Mouse (Mus musculus) erythroblast, embryonic 14.5 days (primary cell): ENCODE data around the gene Prkcb. TPM values are rescaled to one million over a fixed set of nuclear protein-coding genes. Genes with fewer than 3 reads are reported as not detected.

Experiments
- H3K27me3 ChIP-seq: 2 replicates; pipeline ENCODE4 v1.6.1; 2012; ENCODE audit warnings: inconsistent platforms; ENCODE audit not compliant: control insufficient read depth
- H3K36me3 ChIP-seq: 2 replicates; pipeline ENCODE4 v1.6.1; 2012; ENCODE audit warnings: mild to moderate bottlenecking, inconsistent platforms; ENCODE audit not compliant: control insufficient read depth
- H3K4me1 ChIP-seq: 2 replicates; pipeline ENCODE4 v1.6.1; 2012; ENCODE audit warnings: inconsistent platforms; ENCODE audit not compliant: control insufficient read depth
- H3K4me3 ChIP-seq: replicated peaks from 2 replicates; pipeline ENCODE3; 2012; ENCODE audit warnings: moderate library complexity, mild to moderate bottlenecking, inconsistent platforms
- H3K9me3 ChIP-seq: 2 replicates; pipeline ENCODE4 v1.6.1; 2012; ENCODE audit warnings: low read length, inconsistent platforms, mixed read lengths; ENCODE audit not compliant: control insufficient read depth
- GATA1 ChIP-seq: IDR thresholded peaks from 2 replicates; pipeline ENCODE4 v1.6.1; 2012; ENCODE audit warnings: low read length, inconsistent platforms, mixed read lengths
- TAL1 ChIP-seq: IDR thresholded peaks from 3 replicates; pipeline ENCODE4 v1.6.1; 2012; ENCODE audit warnings: low read length, inconsistent platforms, mixed read lengths
- polyA plus RNA-seq: library from polyadenylated mRNA; stranded (reverse); fragments of >175 nt; gene quantifications from 2 replicates; pipeline ENCODE4 v1.2.3, GENCODE M21; 2012

Gene Prkcb
- polyA plus RNA-seq, 1 experiment = not detected

GRCm38 (mm10) chr7:122595897-122596296 is 307.3 kb downstream of the Prkcb start:
- no peak overlapping the region for H3K4me3 ChIP-seq
- H3K9me3 ChIP-seq = no peaks in the 10 kb centered on the region
- no peaks in the 10 kb centered on the region for H3K4me1 ChIP-seq
- no peak for TF ChIP-seq GATA1
- no peak for TF ChIP-seq TAL1
- no peaks in the 10 kb centered on the region for H3K36me3 ChIP-seq
- no peaks in the 10 kb centered on the region for H3K27me3 ChIP-seq

DNA sequence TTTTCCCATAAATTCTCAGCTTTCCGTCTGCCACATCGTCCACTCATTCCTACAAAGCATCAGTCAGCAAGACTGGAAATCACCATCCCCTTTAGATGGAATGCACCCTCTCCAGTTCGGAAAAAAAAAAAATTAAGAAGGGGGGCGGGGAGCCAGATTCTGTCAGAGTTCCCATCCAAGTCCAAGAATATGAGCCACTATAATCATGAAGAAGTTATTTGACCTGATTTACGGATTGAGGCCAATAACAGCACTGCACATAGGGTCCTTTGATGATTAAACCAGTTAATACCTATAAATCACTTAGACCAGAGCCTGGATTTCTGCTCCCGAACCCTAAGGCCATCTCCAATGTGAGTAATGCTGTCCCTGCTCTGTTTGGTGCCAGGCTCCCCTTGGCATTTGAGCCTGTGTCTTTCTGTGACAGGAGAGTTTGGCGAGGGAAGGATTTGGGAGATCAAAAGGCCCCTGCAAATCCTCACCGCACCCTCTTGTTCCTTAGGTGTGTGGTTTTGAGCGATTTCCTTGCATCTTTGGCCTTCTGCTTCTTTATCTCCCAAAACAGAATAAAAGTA is 308.1 kb downstream of the Prkcb start:
- H3K4me3 ChIP-seq = no peak overlapping the region
- H3K36me3 ChIP-seq = no peaks in the 10 kb centered on the region
- no peak for TF ChIP-seq GATA1
- no peak for TF ChIP-seq TAL1
- H3K4me1 ChIP-seq = no peaks in the 10 kb centered on the region
- H3K27me3 ChIP-seq = no peaks in the 10 kb centered on the region
- H3K9me3 ChIP-seq = no peaks in the 10 kb centered on the region

DNA sequence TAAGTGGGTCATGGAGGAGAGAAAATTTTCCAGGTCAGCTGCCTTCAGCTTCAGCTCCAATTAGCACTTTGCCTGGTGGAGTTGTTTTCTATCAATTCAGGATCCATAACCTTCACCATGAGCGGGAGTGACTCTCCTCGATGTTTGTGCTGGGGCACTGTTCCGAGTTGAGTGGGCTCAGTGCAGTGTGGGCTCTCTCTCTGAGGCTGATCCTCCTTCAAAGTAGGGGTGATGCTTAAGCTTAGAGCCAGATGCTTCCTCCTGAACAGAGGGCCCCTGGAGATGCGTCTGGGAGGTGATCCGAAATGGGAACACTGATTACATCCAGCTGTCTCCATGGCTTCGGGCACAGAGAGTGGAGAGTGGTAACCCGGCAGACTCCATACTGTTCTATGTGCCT is 308.8 kb downstream of the Prkcb start:
- no peaks in the 10 kb centered on the region for H3K36me3 ChIP-seq
- no peak for TF ChIP-seq GATA1
- no peaks in the 10 kb centered on the region for H3K9me3 ChIP-seq
- no peak overlapping the region for H3K4me3 ChIP-seq
- H3K27me3 ChIP-seq = no peaks in the 10 kb centered on the region
- H3K4me1 ChIP-seq = no peaks in the 10 kb centered on the region

DNA sequence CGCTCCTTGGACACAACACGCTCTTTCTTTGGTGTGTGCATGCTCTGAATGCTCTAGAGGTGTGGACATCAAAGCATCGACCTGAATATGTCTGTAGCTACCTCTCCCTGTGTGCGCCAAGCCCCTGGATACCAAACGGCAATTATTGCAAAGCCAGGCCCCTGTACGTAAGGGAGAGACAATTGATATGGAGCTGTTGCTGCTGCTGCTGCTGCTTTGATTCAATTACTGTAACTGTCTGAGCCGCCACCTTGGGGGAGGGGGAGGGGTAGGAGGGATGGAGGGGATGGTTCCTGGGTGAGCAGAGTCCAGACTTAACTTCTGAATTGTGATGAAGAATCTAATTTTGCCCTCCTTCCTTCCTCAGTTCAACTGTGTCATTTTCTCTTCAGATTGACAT is 312.3 kb downstream of the Prkcb start:
- Histone ChIP-seq H3K36me3 (no peaks in the 10 kb centered on the region), H3K4me1 (no peaks in the 10 kb centered on the region), H3K27me3 (no peaks in the 10 kb centered on the region), H3K9me3 (0 out of 2 replicates have a peak, but pooled peaks cover 2% of the 10 kb centered on the region), H3K4me3 (no peak overlapping the region)
- TF ChIP-seq GATA1 (no peak), TAL1 (no peak)

- Histone ChIP-seq H3K27me3 (no peaks in the 10 kb centered on the region), H3K4me3 (no peak overlapping the region), H3K9me3 (0 out of 2 replicates have a peak, but pooled peaks cover 2% of the 10 kb centered on the region), H3K36me3 (no peaks in the 10 kb centered on the region), H3K4me1 (no peaks in the 10 kb centered on the region)
- TF ChIP-seq GATA1 (no peak), TAL1 (no peak)
Measured at GRCm38 (mm10) chr7:122605066-122605465, 316.5 kb downstream of the Prkcb start.

DNA sequence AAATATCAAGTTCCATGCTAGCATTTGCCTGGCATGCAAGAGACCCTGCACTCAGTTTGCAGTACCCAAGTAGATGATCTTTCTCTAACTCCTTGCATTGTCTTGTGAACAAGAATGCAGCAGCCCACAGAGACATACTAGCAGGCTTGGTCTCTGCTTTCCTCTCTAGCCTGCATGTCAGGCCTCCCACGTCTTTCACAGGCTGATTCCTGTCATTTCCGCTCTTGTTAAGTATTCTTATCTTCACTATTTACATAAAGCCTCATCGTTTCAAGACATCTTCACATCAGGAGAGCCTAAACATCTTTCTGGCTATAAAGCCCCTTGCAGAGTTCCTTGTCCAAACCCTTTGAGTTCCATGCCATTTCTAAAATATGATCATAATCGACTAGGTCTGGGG is 320.9 kb downstream of the Prkcb start:
- Histone ChIP-seq H3K27me3 (no peaks in the 10 kb centered on the region), H3K9me3 (peaks cover 8% of the 10 kb centered on the region; the same call in 1 of the 2 replicates)
- TF ChIP-seq GATA1 = no peak
- TF ChIP-seq TAL1 = no peak

DNA sequence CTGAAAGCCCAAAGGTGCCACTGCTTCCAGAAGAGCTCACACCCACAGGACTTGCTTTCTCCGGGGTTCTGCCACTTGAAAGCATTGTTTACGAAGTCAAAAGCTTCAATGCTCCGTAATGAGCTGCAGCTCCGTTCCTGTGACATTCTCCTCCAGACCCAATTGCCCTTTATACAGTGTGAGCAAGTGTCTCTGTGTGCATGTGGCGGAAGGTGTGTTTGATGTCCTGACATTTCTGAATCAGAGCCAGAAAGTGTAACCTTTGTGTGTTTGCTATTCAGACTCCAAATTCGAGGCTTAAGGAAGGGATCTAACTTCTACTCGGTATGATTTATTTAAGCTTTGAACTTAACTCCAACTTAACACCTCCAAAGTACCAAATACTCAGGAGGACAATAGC is 321.6 kb downstream of the Prkcb start:
- TF ChIP-seq GATA1 (no peak), TAL1 (no peak)
- Histone ChIP-seq H3K4me1 (no peaks in the 10 kb centered on the region), H3K36me3 (no peaks in the 10 kb centered on the region), H3K9me3 (peaks cover 6% of the 10 kb centered on the region; the same call in 1 of the 2 replicates), H3K27me3 (no peaks in the 10 kb centered on the region), H3K4me3 (no peak overlapping the region)

More for the DNA sequence above, 320.9 kb downstream of the Prkcb start:
- Histone ChIP-seq H3K4me3 (no peak overlapping the region), H3K4me1 (no peaks in the 10 kb centered on the region), H3K36me3 (no peaks in the 10 kb centered on the region)

- Histone ChIP-seq H3K36me3 (no peaks in the 10 kb centered on the region), H3K27me3 (no peaks in the 10 kb centered on the region), H3K4me3 (no peak overlapping the region), H3K4me1 (no peaks in the 10 kb centered on the region), H3K9me3 (peaks cover 6% of the 10 kb centered on the region; the same call in 1 of the 2 replicates)
- TF ChIP-seq GATA1 (no peak), TAL1 (no peak)
Measured at GRCm38 (mm10) chr7:122613876-122614275, 325.3 kb downstream of the Prkcb start.

DNA sequence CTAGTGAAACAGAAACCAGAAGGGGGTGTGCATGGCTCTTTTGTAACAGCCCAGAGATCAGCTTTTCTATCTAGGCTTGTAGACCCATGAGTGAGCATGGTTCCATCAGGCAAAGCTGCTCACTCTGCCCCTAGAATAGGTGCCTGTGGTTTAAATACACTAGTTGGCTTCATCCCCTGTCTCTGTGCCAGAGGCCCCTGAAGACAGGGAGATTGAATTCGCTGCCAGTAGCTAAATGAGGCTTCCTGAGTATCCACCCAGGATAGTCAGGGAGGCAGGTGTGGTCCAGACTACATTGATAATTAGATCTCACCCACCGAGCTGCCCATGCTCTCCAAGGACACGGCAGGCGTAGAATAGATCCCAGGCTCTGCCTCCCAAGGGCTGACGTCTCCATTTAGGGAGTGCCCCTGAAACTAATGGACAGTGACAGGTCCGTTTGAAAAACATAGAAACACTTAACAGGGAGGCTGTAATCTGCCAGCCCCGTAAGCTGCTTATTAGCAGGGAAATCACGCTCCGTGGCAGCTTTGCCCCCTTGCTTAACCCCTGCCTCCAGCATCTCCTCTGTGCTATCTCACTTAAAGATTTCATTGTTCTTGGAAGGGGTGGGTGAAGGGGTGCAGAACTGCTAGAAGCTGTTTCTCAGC is 333.7 kb downstream of the Prkcb start:
- Histone ChIP-seq H3K4me1 (no peaks in the 10 kb centered on the region), H3K9me3 (peaks cover 29% of the 10 kb centered on the region), H3K36me3 (no peaks in the 10 kb centered on the region), H3K27me3 (no peaks in the 10 kb centered on the region), H3K4me3 (no peak overlapping the region)
- TF ChIP-seq TAL1 (no peak), GATA1 (no peak)
